Mouse (Mus musculus): ENCODE results near the gene Phf13. TPM values are rescaled to one million over a fixed set of nuclear protein-coding genes. Genes with fewer than 3 reads are reported as not detected.

Phf13 gene
- polyA plus RNA-seq, 1 experiment from 2014 or later = 18.0 TPM

GRCm38 (mm10) chr4:151953209-151953608 lies 42.8 kb downstream of the Phf13 start:
- Histone ChIP-seq H3K9me3 (ENCODE audit: low read length) (no peaks in the 10 kb centered on the region), H3K27ac (ENCODE audit: low read length) (no peak overlapping the region), H3K4me2 (replicated peaks; ENCODE audit: low read depth, low read length) (no peak overlapping the region), H3K4me3 (ENCODE audit: low read depth, low read length) (no peak overlapping the region), H3K9ac (replicated peaks; ENCODE audit: low read depth) (no peak overlapping the region), H3K4me1 (ENCODE audit: insufficient read depth, low read depth, low read length) (no peaks in the 10 kb centered on the region), H3K27me3 (replicated peaks; ENCODE audit: insufficient read depth, low read length) (no peaks in the 10 kb centered on the region), H3K36me3 (ENCODE audit: insufficient read depth, low read length) (peaks cover 12% of the 10 kb centered on the region; the same call in 1 of the 2 replicates)
- ATAC-seq (no peak), DNase-seq (ENCODE audit: low spot score) (no peak)
- TF ChIP-seq CTCF (IDR thresholded peaks at IDR 0.05) = no peak
- WGBS = 78% methylated on average over 6 of the region's 6 CpGs

- no peak for ATAC-seq
Measured at GRCm38 (mm10) chr4:151948497-151949471, 47.3 kb downstream of the Phf13 start.

GRCm38 (mm10) chr4:151946211-151946610 lies 49.8 kb downstream of the Phf13 start:
- Histone ChIP-seq H3K4me1 (ENCODE audit: insufficient read depth, low read depth, low read length) (no peaks in the 10 kb centered on the region), H3K4me2 (replicated peaks; ENCODE audit: low read depth, low read length) (no peak overlapping the region), H3K36me3 (ENCODE audit: insufficient read depth, low read length) (no peaks in the 10 kb centered on the region), H3K9me3 (ENCODE audit: low read length) (no peaks in the 10 kb centered on the region), H3K27ac (ENCODE audit: low read length) (no peak overlapping the region), H3K4me3 (ENCODE audit: low read depth, low read length) (no peak overlapping the region), H3K9ac (replicated peaks; ENCODE audit: low read depth) (no peak overlapping the region), H3K27me3 (replicated peaks; ENCODE audit: insufficient read depth, low read length) (no peaks in the 10 kb centered on the region)
- ATAC-seq (no peak), DNase-seq (ENCODE audit: low spot score) (no peak)
- TF ChIP-seq EP300 (IDR thresholded peaks at IDR 0.05) (no peak), CTCF (IDR thresholded peaks at IDR 0.05) (no peak)
- 90% methylated on average over 11 of the region's 11 CpGs for WGBS

More at GRCm38 (mm10) chr4:151948497-151949471, 47.3 kb downstream of the Phf13 start:
- TF ChIP-seq CTCF (IDR thresholded peaks at IDR 0.05) (no peak), EP300 (IDR thresholded peaks at IDR 0.05) (no peak)
- 91% methylated on average over 14 of the region's 14 CpGs for WGBS
- Histone ChIP-seq H3K9me3 (ENCODE audit: low read length) (no peaks in the 10 kb centered on the region), H3K4me2 (replicated peaks; ENCODE audit: low read depth, low read length) (no peak overlapping the region), H3K4me1 (ENCODE audit: insufficient read depth, low read depth, low read length) (no peaks in the 10 kb centered on the region), H3K36me3 (ENCODE audit: insufficient read depth, low read length) (peaks cover 6% of the 10 kb centered on the region; the same call in 1 of the 2 replicates), H3K4me3 (ENCODE audit: low read depth, low read length) (no peak overlapping the region), H3K27ac (ENCODE audit: low read length) (no peak overlapping the region), H3K27me3 (replicated peaks; ENCODE audit: insufficient read depth, low read length) (no peaks in the 10 kb centered on the region), H3K9ac (replicated peaks; ENCODE audit: low read depth) (no peak overlapping the region)
- no peak for DNase-seq (ENCODE audit: low spot score)

Other genes with a start within 250 kb of the Phf13 start
- gene Camta1, start 134.4 kb downstream of the Phf13 start, polyA plus RNA-seq (2015; fragmentation: Nextera tagmentation; extraction: Ambion mirVana) = 79.1 and 86.4 TPM in 2 replicates
- gene Dnajc11, start 62.6 kb downstream of the Phf13 start, polyA plus RNA-seq (2015; fragmentation: Nextera tagmentation; extraction: Ambion mirVana) = 23.0 and 24.9 TPM in 2 replicates
- 31.0 and 33.3 TPM in 2 replicates for gene Thap3, start 7.3 kb downstream of the Phf13 start, polyA plus RNA-seq (2015; fragmentation: Nextera tagmentation; extraction: Ambion mirVana)
- 13.4 and 13.7 TPM in 2 replicates for gene Klhl21, start 12.5 kb upstream of the Phf13 start, polyA plus RNA-seq (2015; fragmentation: Nextera tagmentation; extraction: Ambion mirVana)
- 13.2 and 13.7 TPM in 2 replicates for gene Zbtb48, start 31.4 kb upstream of the Phf13 start, polyA plus RNA-seq (2015; fragmentation: Nextera tagmentation; extraction: Ambion mirVana)
- 0.21 and 0.35 TPM in 2 replicates for gene Tas1r1, start 42.3 kb upstream of the Phf13 start, polyA plus RNA-seq (2015; fragmentation: Nextera tagmentation; extraction: Ambion mirVana)
- gene Nol9, start 43.1 kb upstream of the Phf13 start, polyA plus RNA-seq (2015; fragmentation: Nextera tagmentation; extraction: Ambion mirVana) = 10.0 and 11.3 TPM in 2 replicates
- gene Plekhg5, start 76.2 kb upstream of the Phf13 start, polyA plus RNA-seq (2015; fragmentation: Nextera tagmentation; extraction: Ambion mirVana) = 17.4 and 18.8 TPM in 2 replicates
- gene Tnfrsf25, start 119.7 kb upstream of the Phf13 start, polyA plus RNA-seq (2015; fragmentation: Nextera tagmentation; extraction: Ambion mirVana) = 1.2 and 1.4 TPM in 2 replicates
- gene Espn, start 156.1 kb upstream of the Phf13 start, polyA plus RNA-seq (2015; fragmentation: Nextera tagmentation; extraction: Ambion mirVana) = 2.0 and 3.1 TPM in 2 replicates
- gene Hes2, start 162.6 kb upstream of the Phf13 start, polyA plus RNA-seq (2015; fragmentation: Nextera tagmentation; extraction: Ambion mirVana) = 0.26 and 0.33 TPM in 2 replicates
- gene Acot7, start 181.9 kb upstream of the Phf13 start, polyA plus RNA-seq (2015; fragmentation: Nextera tagmentation; extraction: Ambion mirVana) = 59.2 and 63.4 TPM in 2 replicates